Mouse (Mus musculus) embryonic fibroblast, embryonic 13.5 days (primary cell): ENCODE measurements around the gene Armc7.
"Not testable (repeated sequence)": the region's sequence is repeated elsewhere in the genome, so short reads cannot be mapped to it uniquely, and the experiment has no call there.

ENCODE experiments used
- CTCF ChIP-seq: IDR thresholded peaks from 2 replicates; pipeline ENCODE4 v1.5.1; 2011; ENCODE audit warnings: mild to moderate bottlenecking, control low read depth, low read length, moderate library complexity, borderline replicate concordance; ENCODE audit not compliant: insufficient read depth
- POLR2A ChIP-seq: IDR thresholded peaks from 2 replicates; pipeline ENCODE4 v1.6.1; 2011; ENCODE audit warnings: low read depth, mild to moderate bottlenecking, control low read depth, low read length, moderate library complexity

DNA sequence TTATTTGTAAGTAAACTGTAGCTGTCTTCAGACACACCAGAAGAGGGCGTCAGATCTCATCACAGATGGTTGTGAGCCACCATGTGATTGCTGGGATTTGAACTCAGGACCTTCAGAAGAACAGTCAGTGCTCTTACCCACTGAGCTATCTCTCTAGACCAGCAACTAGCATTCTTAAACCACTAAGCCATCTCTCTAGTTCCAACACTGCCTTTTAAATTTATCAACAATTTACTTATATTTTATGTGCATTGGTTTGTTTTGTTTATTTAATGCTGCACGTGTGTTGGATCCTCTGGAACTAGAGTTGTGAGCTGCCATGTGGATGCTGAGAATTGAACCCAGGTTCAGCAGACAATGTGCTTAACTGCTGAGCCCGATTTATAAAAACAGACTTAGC lies 51.0 kb downstream of the Armc7 start:
- not testable (repeated sequence) for TF ChIP-seq CTCF, POLR2A
